Mouse (Mus musculus) thymus, adult 2 months (tissue): ENCODE results near the gene Aven. TPM values are rescaled to one million over a fixed set of nuclear protein-coding genes. Genes with fewer than 3 reads are reported as not detected.
"Not testable (repeated sequence)": the region's sequence is repeated elsewhere in the genome, so short reads cannot be mapped to it uniquely, and the experiment has no call there.

Experiments
- DNase-seq: peaks from one replicate; pipeline ENCODE4 v3.0.0; 2021
- H3K27ac ChIP-seq: fragments of 200-500 bp; 2 replicates; pipeline ENCODE4 v1.5.1; 2012; ENCODE audit warnings: low read length, control low read depth; ENCODE audit not compliant: control insufficient read depth, insufficient read depth
- H3K27me3 ChIP-seq: fragments of 200-500 bp; 2 replicates; pipeline ENCODE4 v1.6.1; 2012; ENCODE audit warnings: mild to moderate bottlenecking, low read length, moderate library complexity, mixed read lengths; ENCODE audit not compliant: control insufficient read depth, insufficient read depth
- H3K36me3 ChIP-seq: fragments of 200-500 bp; 2 replicates; pipeline ENCODE4 v1.6.1; 2012; ENCODE audit warnings: mild to moderate bottlenecking, low read length, moderate library complexity; ENCODE audit not compliant: control insufficient read depth, insufficient read depth
- H3K4me1 ChIP-seq: fragments of 200-500 bp; replicated peaks from 2 replicates; pipeline ENCODE4 v1.6.1; 2012; ENCODE audit warnings: low read length; ENCODE audit not compliant: control insufficient read depth, insufficient read depth
- H3K4me3 ChIP-seq: fragments of 200-500 bp; 2 replicates; pipeline ENCODE4 v1.5.1; 2012; ENCODE audit warnings: mild to moderate bottlenecking, low read length, control low read depth, moderate library complexity; ENCODE audit not compliant: control insufficient read depth, insufficient read depth
- CTCF ChIP-seq: fragments of 200-500 bp; IDR thresholded peaks from 2 replicates; pipeline ENCODE4 v1.5.1; 2012; ENCODE audit warnings: mild to moderate bottlenecking, control low read depth, low read length, moderate library complexity, borderline replicate concordance; ENCODE audit not compliant: control insufficient read depth, poor library complexity, insufficient read depth; ENCODE audit errors: extremely low read depth
- POLR2A ChIP-seq: fragments of 200-500 bp; IDR thresholded peaks from 2 replicates; pipeline ENCODE4 v1.6.1; 2012; ENCODE audit warnings: mild to moderate bottlenecking, low read length, control low read depth, moderate library complexity; ENCODE audit not compliant: control insufficient read depth, poor library complexity, insufficient read depth; ENCODE audit errors: extremely low read depth
- WGBS: fragments of 180-500 bp; shearing (Covaris S2); methylation state at CpG from one replicate; pipeline ENCODE4 v1.1.7; 2018; 5-methylcytosine and 5-hydroxymethylcytosine counted together
- polyA plus RNA-seq: library from polyadenylated mRNA; depleted of rRNA; stranded (reverse); fragments of >200 nt; gene quantifications from 2 replicates; pipeline ENCODE4 v1.2.3, GENCODE M21; 2012; rRNA removed

The Aven gene
- 5.1 and 5.9 TPM in 2 replicates for polyA plus RNA-seq

DNA sequence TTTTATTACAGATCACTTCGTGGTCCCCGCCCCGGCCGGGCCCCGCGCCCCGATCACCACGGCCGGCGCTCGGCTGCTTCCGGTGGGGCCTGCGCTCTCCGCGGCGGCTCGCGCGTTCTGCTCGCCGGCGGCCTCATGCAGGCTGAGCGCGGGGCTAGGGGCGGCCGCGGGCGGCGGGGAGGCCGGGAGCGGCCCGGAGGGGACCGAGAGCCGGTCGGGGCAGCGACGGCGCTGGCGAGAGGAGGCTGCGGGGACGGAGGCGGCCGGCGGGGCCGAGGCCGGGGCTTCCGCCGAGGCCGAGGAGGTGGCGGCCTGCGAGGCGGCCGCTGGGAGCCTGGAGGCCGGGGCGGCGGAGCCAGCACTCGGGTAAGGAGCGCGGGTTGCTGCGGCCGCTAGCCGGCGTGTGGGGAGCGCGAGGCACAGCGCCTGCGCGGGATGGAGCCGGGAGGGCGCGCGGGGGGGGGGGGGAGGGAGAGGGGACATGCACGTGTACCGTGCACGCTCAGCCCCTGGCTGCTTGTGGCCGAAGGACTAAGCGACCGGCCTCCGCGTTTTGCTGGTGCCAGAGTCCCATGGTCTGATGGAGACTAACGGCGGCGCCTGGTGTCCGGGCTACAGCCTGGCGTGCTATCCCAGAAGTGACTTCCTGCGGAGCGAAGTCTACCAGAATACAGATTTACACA is at the start of gene Aven:
TSS of gene Aven (plus strand) at position 109 of the 683 bp plus-strand sequence.
- peak; percentile 73 for DNase-seq
- Histone ChIP-seq H3K4me3 (peak within 1 kb of the TSS; percentile 62), H3K36me3 (no peaks in the 10 kb centered on the region), H3K27me3 (no peaks in the 10 kb centered on the region), H3K4me1 (peaks cover 2% of the 10 kb centered on the region; the same call in 1 of the 2 replicates), H3K27ac (peak within 1 kb of the TSS; percentile 61)
- 2% methylated on average over 86 of the region's 87 CpGs for WGBS
- TF ChIP-seq CTCF (no peak), POLR2A (peak; percentile 81)

DNA sequence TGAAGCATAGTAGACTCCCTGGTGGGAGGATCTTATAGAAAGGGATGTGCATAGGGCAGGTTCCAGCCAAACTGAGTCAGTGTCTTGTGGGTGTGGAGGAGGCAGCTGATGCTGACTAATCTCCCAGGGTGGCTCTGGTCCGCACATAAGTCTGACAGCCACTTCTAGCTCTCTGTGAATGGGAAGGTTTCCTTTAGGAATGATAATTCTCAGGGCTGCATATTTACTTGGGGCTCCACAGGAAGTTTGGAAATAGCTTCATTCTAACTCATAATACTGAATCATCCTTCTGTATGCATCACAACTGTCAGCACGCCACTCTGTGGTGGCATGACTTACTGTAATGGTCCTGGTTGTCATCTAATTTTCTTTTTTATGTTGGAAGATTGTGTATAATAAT is 49.3 kb upstream of the Aven start:
- DNase-seq: no peak
- WGBS: 85% methylated on average over 2 of the region's 2 CpGs
- no peaks in the 10 kb centered on the region for H3K4me1 ChIP-seq
- no peaks in the 10 kb centered on the region for H3K36me3 ChIP-seq
- H3K27me3 ChIP-seq: no peaks in the 10 kb centered on the region
- TF ChIP-seq POLR2A: no peak
- no peak for TF ChIP-seq CTCF
- no peak overlapping the region for H3K27ac ChIP-seq
- no peak overlapping the region for H3K4me3 ChIP-seq

DNA sequence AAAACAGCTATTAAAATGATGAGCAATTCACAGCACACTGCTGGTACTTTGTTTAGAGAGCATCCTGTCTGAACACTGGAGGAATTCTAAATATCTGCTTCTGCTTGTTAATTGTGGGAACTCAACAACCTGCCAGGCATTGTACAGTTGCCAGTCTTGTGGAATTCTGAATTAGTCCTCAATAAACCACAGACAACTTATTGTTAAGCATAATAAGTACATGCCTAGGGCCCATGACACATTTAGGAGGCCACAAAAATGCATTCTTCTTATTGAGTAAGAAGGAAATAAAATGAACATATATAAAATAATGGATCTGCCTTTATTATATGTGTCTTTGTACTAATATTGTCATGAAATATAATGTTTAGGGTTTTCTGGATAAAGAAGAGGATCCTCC is 47.3 kb upstream of the Aven start:
- Histone ChIP-seq H3K27me3 (no peaks in the 10 kb centered on the region), H3K27ac (no peak overlapping the region), H3K4me1 (no peaks in the 10 kb centered on the region), H3K4me3 (no peak overlapping the region), H3K36me3 (no peaks in the 10 kb centered on the region)
- TF ChIP-seq POLR2A: no peak
- no peak for TF ChIP-seq CTCF
- no peak for DNase-seq

DNA sequence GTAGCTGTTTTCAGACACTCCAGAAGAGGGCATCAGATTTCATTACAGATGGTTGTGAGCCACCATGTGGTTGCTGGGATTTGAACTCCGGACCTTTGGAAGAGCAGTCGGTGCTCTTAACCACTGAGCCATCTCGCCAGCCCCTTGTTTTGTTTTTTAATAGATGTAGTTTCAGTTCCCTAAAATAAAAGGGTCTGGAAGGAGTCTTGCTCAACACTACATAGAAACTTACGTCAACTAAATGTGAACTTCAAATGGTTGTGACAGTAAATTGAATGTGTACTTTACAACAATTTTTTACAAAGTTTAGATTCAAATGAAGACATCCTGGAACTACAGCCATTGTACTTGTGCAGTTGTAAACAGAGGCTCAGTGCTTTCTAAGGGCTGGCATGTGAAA is 44.7 kb upstream of the Aven start:
- DNase-seq, H3K36me3 ChIP-seq, H3K27me3 ChIP-seq, H3K4me1 ChIP-seq, H3K27ac ChIP-seq, H3K4me3 ChIP-seq: not testable (repeated sequence)
- 42% methylated on average over 4 of the region's 4 CpGs for WGBS

DNA sequence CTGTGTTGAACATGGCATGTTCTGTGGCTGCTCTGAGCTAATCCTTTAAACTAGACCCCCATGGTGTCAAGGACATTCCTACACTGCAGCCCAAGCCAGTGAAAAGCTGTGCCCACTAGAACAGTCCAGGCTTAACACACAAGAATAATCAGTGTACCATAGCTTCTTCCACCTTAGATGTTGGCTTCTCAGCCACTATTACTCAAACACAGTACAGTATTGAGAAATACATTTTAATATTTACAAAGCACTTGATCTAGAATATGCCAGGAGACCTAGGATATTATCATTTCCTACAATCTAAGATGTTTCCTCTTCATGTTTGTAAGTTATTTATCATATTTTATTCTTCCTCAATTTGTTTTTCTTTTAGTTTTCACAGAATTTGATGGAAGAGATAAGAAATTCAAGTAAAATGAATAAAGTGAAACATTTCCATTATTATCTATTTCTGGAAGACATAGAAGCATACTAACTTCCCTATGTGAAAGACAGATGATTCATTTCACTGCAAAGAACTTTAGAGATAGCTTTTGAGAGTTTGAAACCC is 44.2 kb upstream of the Aven start:
- H3K4me1 ChIP-seq: no peaks in the 10 kb centered on the region
- no peak for TF ChIP-seq POLR2A
- TF ChIP-seq CTCF: no peak
- H3K36me3 ChIP-seq: no peaks in the 10 kb centered on the region
- H3K4me3 ChIP-seq: no peak overlapping the region
- DNase-seq: no peak
- H3K27ac ChIP-seq: no peak overlapping the region
- no peaks in the 10 kb centered on the region for H3K27me3 ChIP-seq

DNA sequence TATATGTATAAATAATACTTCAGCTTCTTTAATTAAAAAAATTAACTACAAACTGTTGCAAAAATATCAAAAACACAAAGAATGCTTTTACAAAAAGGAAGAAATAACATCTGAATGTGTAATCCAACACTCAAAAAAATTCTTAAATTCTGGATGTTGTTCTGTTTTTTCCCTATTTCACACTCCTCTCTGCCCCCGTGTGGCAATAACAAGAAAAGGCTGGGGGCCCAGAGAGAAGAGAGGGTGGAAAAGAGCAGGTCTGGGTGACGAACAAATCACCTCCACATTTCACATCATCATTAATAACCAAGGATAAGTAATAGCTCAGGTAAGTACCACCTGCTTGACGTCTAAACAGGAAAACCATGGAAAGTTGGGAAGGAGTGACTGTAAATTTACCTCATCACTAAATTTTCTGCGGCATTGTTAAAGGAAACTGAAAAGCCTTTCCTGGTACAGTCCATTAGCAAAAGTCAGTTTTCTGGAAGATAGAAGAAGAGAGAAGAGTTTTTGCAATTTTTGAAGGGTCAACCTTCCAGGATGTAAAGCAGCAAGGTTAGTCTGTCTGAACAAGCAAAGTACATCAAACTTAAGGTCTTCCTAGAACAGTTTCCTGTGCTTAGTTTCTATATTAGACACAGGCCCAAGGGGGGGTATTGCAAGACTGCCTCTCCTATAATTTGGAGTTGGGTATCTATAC is 43.0 kb upstream of the Aven start:
- Histone ChIP-seq H3K27me3 (no peaks in the 10 kb centered on the region), H3K4me3 (no peak overlapping the region), H3K27ac (no peak overlapping the region), H3K36me3 (no peaks in the 10 kb centered on the region), H3K4me1 (no peaks in the 10 kb centered on the region)
- TF ChIP-seq POLR2A (no peak), CTCF (no peak)
- 36% methylated on average over 4 of the region's 4 CpGs for WGBS
- peak; percentile 31 for DNase-seq

DNA sequence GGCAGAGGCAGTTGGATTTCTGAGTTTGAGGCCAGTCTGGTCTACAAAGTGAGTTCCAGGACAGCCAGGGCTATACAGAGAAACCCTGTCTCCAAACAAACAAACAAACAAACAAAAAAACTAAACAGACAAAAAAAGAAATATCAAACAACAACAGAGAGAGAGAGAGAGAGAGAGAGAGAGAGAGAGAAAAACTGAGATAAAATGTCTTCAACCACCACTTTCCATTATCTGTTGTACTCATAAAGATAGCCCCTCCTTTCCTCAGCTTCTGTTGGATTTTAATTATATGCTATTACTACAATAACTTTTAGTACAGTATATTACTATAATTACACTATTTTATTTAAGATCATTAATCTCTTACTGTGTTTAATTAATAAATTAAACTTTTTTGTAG is 40.3 kb upstream of the Aven start:
- not testable (repeated sequence) for H3K4me1 ChIP-seq, DNase-seq, H3K4me3 ChIP-seq

More for the DNA sequence above, 40.3 kb upstream of the Aven start:
- not testable (repeated sequence) for H3K27me3 ChIP-seq, H3K27ac ChIP-seq, H3K36me3 ChIP-seq
